Mouse (Mus musculus): ENCODE measurements around the gene Bcdin3d. TPM values are rescaled to one million over a fixed set of nuclear protein-coding genes. Genes with fewer than 3 reads are reported as not detected.
A peak's percentile ranks its signal among the peaks of the same experiment; 100 is the strongest.

The Bcdin3d gene
- total RNA-seq, 1 experiment = 36.1 TPM

GRCm38 (mm10) chr15:99420521-99421014 is 54.0 kb downstream of the Bcdin3d start:
- Histone ChIP-seq H3K9me3 (ENCODE audit: control insufficient read depth, insufficient read depth, low read depth, low read length) (no peaks in the 10 kb centered on the region), H3K36me3 (ENCODE audit: control insufficient read depth, insufficient read depth, low read length, poor library complexity, severe bottlenecking) (no peaks in the 10 kb centered on the region), H3K4me3 (ENCODE audit: insufficient read depth in 1 of 2, low read depth in 1 of 2, low read length in 2 of 2, poor library complexity in 1 of 2, severe bottlenecking in 1 of 2) (peak overlapping the region; percentile 40 to 60), H3K4me1 (ENCODE audit: control insufficient read depth in 2 of 2, insufficient read depth in 2 of 2, low read length in 2 of 2, poor library complexity in 1 of 2) (peaks cover 11 to 33% of the 10 kb centered on the region in 2 experiments), H3K9ac (ENCODE audit: insufficient read depth, low read depth, low read length, poor library complexity, severe bottlenecking) (peak overlapping the region; percentile 61), H3K27ac (ENCODE audit: insufficient read depth, low read depth, low read length, poor library complexity, severe bottlenecking) (peak overlapping the region; percentile 93)
- DNase-seq (ENCODE audit: low read depth, low spot score) = peak; percentile 42
- 0 out of 2 replicates have a peak, but pooled peaks have one; percentile 53 for TF ChIP-seq CHD2 (IDR thresholded peaks at IDR 0.05; ENCODE audit: low read depth, low read length)
- TF ChIP-seq ZNF384 (IDR thresholded peaks at IDR 0.05; ENCODE audit: low read depth, low read length) = no peak
- in situ Hi-C loops (cut with MboI; ENCODE audit: low sequenced_read_pairs in 2 of 2, unreplicated experiment in 2 of 2) = no loop called here

- Histone ChIP-seq H3K4me3 (ENCODE audit: insufficient read depth in 1 of 2, low read depth in 1 of 2, low read length in 2 of 2, poor library complexity in 1 of 2, severe bottlenecking in 1 of 2) (no peak overlapping the region), H3K9ac (ENCODE audit: insufficient read depth, low read depth, low read length, poor library complexity, severe bottlenecking) (no peak overlapping the region), H3K27ac (ENCODE audit: insufficient read depth, low read depth, low read length, poor library complexity, severe bottlenecking) (peak overlapping the region; percentile 93; the same call in 1 of the 2 replicates), H3K9me3 (ENCODE audit: control insufficient read depth, insufficient read depth, low read depth, low read length) (no peaks in the 10 kb centered on the region), H3K36me3 (ENCODE audit: control insufficient read depth, insufficient read depth, low read length, poor library complexity, severe bottlenecking) (no peaks in the 10 kb centered on the region), H3K4me1 (ENCODE audit: control insufficient read depth in 2 of 2, insufficient read depth in 2 of 2, low read length in 2 of 2, poor library complexity in 1 of 2) (peaks cover 11 to 31% of the 10 kb centered on the region in 2 experiments)
- DNase-seq (ENCODE audit: low read depth, low spot score) = no peak
- in situ Hi-C loops (cut with MboI; ENCODE audit: low sequenced_read_pairs in 2 of 2, unreplicated experiment in 2 of 2) = no loop called here
- TF ChIP-seq HCFC1 (IDR thresholded peaks at IDR 0.05; ENCODE audit: borderline replicate concordance, insufficient read depth, low read length) (no peak), ZNF384 (IDR thresholded peaks at IDR 0.05; ENCODE audit: low read depth, low read length) (no peak), MAFK (IDR thresholded peaks at IDR 0.05; ENCODE audit: insufficient read depth, low read depth, low read length) (no peak), ZC3H11A (IDR thresholded peaks at IDR 0.05; ENCODE audit: borderline replicate concordance, low read depth, low read length) (no peak), CHD2 (IDR thresholded peaks at IDR 0.05; ENCODE audit: low read depth, low read length) (no peak)
These were observed 54.4 kb downstream of the Bcdin3d start for GRCm38 (mm10) chr15:99420101-99420500.

Other genes with a start within 250 kb of the Bcdin3d start
- gene Kcnh3, start 249.9 kb downstream of the Bcdin3d start, total RNA-seq (2012; rRNA removed) = 2.9 and 6.6 TPM in 2 replicates
- 113 and 127 TPM in 2 replicates for gene Mcrs1, start 222.8 kb downstream of the Bcdin3d start, total RNA-seq (2012; rRNA removed)
- 42.4 and 86.2 TPM in 2 replicates for gene Prpf40b, start 179.6 kb downstream of the Bcdin3d start, total RNA-seq (2012; rRNA removed)
- 0.37 and 0.40 TPM in 2 replicates for gene Fam186b, start 178.8 kb downstream of the Bcdin3d start, total RNA-seq (2012; rRNA removed)
- gene Fmnl3, start 104.2 kb downstream of the Bcdin3d start, total RNA-seq (2012; rRNA removed) = 13.4 and 16.8 TPM in 2 replicates
- gene Tmbim6, start 81.8 kb downstream of the Bcdin3d start, total RNA-seq (2012; rRNA removed) = 436 and 550 TPM in 2 replicates
- gene Nckap5l, start 17.0 kb downstream of the Bcdin3d start, total RNA-seq (2012; rRNA removed) = 5.9 and 6.3 TPM in 2 replicates
- gene Faim2, start 53.4 kb upstream of the Bcdin3d start, total RNA-seq (2012; rRNA removed) = 0.69 and 0.89 TPM in 2 replicates
- not detected in 2 replicates for gene Aqp2, start 104.3 kb upstream of the Bcdin3d start, total RNA-seq (2012; rRNA removed)
- gene Aqp5, start 116.1 kb upstream of the Bcdin3d start, total RNA-seq (2012; rRNA removed) = 1.6 and 2.9 TPM in 2 replicates
- gene Aqp6, start 126.7 kb upstream of the Bcdin3d start, total RNA-seq (2012; rRNA removed) = 0.36 and 0.69 TPM in 2 replicates
- 109 and 127 TPM in 2 replicates for gene Racgap1, start 176.9 kb upstream of the Bcdin3d start, total RNA-seq (2012; rRNA removed)
- gene Asic1, start 195.6 kb upstream of the Bcdin3d start, total RNA-seq (2012; rRNA removed) = 6.6 and 15.0 TPM in 2 replicates
- 62.1 and 76.3 TPM in 2 replicates for gene Smarcd1, start 227.4 kb upstream of the Bcdin3d start, total RNA-seq (2012; rRNA removed)
- 2.3 and 2.5 TPM in 2 replicates for gene Gm17349, start 230.8 kb upstream of the Bcdin3d start, total RNA-seq (2012; rRNA removed)
- 0.85 and 1.1 TPM in 2 replicates for gene Gpd1, start 242.8 kb upstream of the Bcdin3d start, total RNA-seq (2012; rRNA removed)